Mouse (Mus musculus): ENCODE measurements around the gene Lax1. TPM values are rescaled to one million over a fixed set of nuclear protein-coding genes. Genes with fewer than 3 reads are reported as not detected.
"Not testable (repeated sequence)": the region's sequence is repeated elsewhere in the genome, so short reads cannot be mapped to it uniquely, and the experiment has no call there.

Gene Lax1
- polyA plus RNA-seq, 1 experiment from 2014 or later: 0.20 TPM

GRCm38 (mm10) chr1:133711376-133711775, 21.5 kb upstream of the Lax1 start:
- no peak for ATAC-seq (ENCODE audit: low FRiP score)

GRCm38 (mm10) chr1:133710895-133711294, 21.0 kb upstream of the Lax1 start:
- Histone ChIP-seq H3K27me3 (no peaks in the 10 kb centered on the region), H3K27ac (0 out of 2 replicates have a peak overlapping the region, but pooled peaks have one; percentile 0), H3K4me3 (replicated peaks) (no peak overlapping the region), H3K4me1 (peaks cover 29% of the 10 kb centered on the region), H3K9ac (no peak overlapping the region), H3K36me3 (replicated peaks) (peaks cover 13% of the 10 kb centered on the region), H3K9me3 (no peaks in the 10 kb centered on the region), H3K4me2 (no peak overlapping the region)
- no peak for ATAC-seq (ENCODE audit: low FRiP score)
- 35% methylated on average over 6 of the region's 6 CpGs for WGBS

More at GRCm38 (mm10) chr1:133711376-133711775, 21.5 kb upstream of the Lax1 start:
- H3K4me1 ChIP-seq: peaks cover 29% of the 10 kb centered on the region
- no peak overlapping the region for H3K9ac ChIP-seq
- H3K36me3 ChIP-seq (replicated peaks): peaks cover 10% of the 10 kb centered on the region
- H3K27me3 ChIP-seq: no peaks in the 10 kb centered on the region
- 44% methylated on average over 6 of the region's 6 CpGs for WGBS
- H3K4me2 ChIP-seq: no peak overlapping the region
- no peak overlapping the region for H3K4me3 ChIP-seq (replicated peaks)
- H3K9me3 ChIP-seq: no peaks in the 10 kb centered on the region
- no peak overlapping the region for H3K27ac ChIP-seq

DNA sequence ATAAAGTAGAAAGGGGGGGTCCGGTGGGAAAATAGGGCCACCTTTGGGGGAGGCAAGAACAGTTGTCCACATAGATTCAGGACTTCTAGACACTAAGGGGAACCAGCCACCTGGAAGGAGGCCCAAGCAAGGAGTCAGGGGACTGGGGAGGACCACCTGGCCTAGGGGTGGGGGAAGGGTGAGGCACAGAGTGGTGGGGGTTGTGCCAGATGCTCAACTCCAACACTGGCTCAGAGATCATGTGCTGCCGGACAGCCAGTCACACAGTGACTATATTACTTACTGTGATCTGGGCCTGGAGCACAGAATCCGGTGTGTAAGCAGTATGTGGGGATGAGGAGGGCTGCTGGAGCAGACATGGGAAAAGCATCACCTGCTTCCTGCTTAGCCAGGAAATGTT, 19.4 kb upstream of the Lax1 start:
- WGBS: 89% methylated on average over 3 of the region's 3 CpGs
- Histone ChIP-seq H3K4me1 (peaks cover 25% of the 10 kb centered on the region), H3K4me2 (no peak overlapping the region), H3K9ac (no peak overlapping the region), H3K27me3 (no peaks in the 10 kb centered on the region), H3K4me3 (replicated peaks) (no peak overlapping the region), H3K9me3 (no peaks in the 10 kb centered on the region), H3K36me3 (replicated peaks) (peaks cover 6% of the 10 kb centered on the region; the same call in 1 of the 2 replicates), H3K27ac (no peak overlapping the region)
- ATAC-seq (ENCODE audit: low FRiP score): no peak

GRCm38 (mm10) chr1:133701824-133702223, 11.9 kb upstream of the Lax1 start:
- WGBS: 6% methylated on average over 1 of the region's 2 CpGs
- not testable (repeated sequence) for H3K9me3 ChIP-seq; H3K4me2 ChIP-seq; ATAC-seq (ENCODE audit: low FRiP score); H3K27ac ChIP-seq; H3K9ac ChIP-seq; H3K4me1 ChIP-seq; H3K27me3 ChIP-seq; H3K36me3 ChIP-seq (replicated peaks); H3K4me3 ChIP-seq (replicated peaks)

DNA sequence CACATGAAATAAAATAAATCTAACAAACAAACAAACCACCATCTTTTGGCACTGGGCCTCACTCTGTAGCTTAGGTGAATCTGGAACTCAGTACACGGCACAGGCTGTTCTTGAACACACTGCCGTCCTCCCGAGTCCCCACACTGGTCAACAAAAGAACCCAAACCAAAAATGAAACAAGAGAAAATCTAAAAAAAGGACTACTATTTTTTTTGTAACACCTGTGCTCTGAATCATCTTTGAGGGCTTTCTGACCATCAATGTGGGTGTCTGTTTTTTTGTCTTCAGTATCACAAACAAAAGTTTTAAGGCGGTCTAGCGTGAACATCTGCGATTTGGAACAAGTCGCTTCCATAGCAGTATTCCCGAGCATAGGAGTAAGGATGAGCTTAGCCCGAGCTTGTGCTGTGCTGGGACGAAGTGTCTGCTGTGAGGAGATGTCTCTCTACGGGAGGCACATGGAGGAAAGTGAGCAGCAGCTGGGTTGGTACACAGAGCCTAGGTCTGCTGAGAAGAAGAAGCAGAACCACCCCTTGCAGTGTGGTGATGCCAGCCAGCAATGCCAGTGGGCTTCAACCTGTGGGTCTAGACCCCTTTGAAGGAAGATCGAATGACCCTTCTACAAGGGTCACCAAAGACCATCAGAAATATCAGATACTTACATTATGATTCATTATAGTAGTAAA, 8.2 kb upstream of the Lax1 start:
- no peak overlapping the region for H3K4me2 ChIP-seq
- H3K4me3 ChIP-seq (replicated peaks): no peak overlapping the region
- H3K36me3 ChIP-seq (replicated peaks): no peaks in the 10 kb centered on the region
- peaks cover 4% of the 10 kb centered on the region; the same call in 1 of the 2 replicates for H3K27me3 ChIP-seq
- peaks cover 24% of the 10 kb centered on the region for H3K4me1 ChIP-seq
- H3K9ac ChIP-seq: no peak overlapping the region
- no peaks in the 10 kb centered on the region for H3K9me3 ChIP-seq
- H3K27ac ChIP-seq: no peak overlapping the region
- 94% methylated on average over 12 of the region's 12 CpGs for WGBS
- ATAC-seq (ENCODE audit: low FRiP score): no peak

GRCm38 (mm10) chr1:133695901-133696300, 6.0 kb upstream of the Lax1 start:
- H3K9ac ChIP-seq: no peak overlapping the region
- no peak; the same call in 1 of the 2 replicates for ATAC-seq (ENCODE audit: low FRiP score)
- no peaks in the 10 kb centered on the region for H3K9me3 ChIP-seq
- peak overlapping the region; percentile 59 for H3K27ac ChIP-seq
- H3K4me1 ChIP-seq: peaks cover 24% of the 10 kb centered on the region
- whole genome bisulfite sequencing: 30% methylated on average over 7 of the region's 7 CpGs
- no peak overlapping the region for H3K4me3 ChIP-seq (replicated peaks)
- H3K36me3 ChIP-seq (replicated peaks): no peaks in the 10 kb centered on the region
- H3K27me3 ChIP-seq: peaks cover 4% of the 10 kb centered on the region; the same call in 1 of the 2 replicates
- no peak overlapping the region for H3K4me2 ChIP-seq

DNA sequence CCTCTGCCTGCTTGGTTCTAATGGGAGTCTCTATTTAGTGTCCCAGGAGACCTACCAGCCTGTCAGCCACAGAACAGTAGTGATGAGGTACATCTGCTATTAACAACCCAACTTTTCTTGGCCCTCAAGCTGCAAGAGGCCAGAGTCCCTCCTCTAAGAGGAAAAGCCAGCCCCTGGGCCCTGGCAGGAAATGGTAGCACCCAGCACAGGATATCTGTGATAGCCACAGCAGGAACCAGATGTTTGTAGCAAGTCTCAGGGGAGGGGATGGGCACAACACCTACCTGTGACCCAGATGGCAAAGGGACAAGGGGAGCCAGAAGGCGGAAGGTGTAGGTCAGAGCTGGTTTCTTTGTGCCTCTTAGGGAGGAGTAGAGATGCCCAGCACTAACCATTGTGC, 5.0 kb upstream of the Lax1 start:
- no peak for ATAC-seq (ENCODE audit: low FRiP score)
- Histone ChIP-seq H3K9me3 (no peaks in the 10 kb centered on the region), H3K36me3 (replicated peaks) (no peaks in the 10 kb centered on the region), H3K9ac (no peak overlapping the region), H3K27me3 (peaks cover 4% of the 10 kb centered on the region; the same call in 1 of the 2 replicates), H3K4me3 (replicated peaks) (no peak overlapping the region), H3K4me1 (peaks cover 24% of the 10 kb centered on the region), H3K27ac (no peak overlapping the region), H3K4me2 (no peak overlapping the region)
- 94% methylated on average over 1 of the region's 1 CpGs for WGBS

DNA sequence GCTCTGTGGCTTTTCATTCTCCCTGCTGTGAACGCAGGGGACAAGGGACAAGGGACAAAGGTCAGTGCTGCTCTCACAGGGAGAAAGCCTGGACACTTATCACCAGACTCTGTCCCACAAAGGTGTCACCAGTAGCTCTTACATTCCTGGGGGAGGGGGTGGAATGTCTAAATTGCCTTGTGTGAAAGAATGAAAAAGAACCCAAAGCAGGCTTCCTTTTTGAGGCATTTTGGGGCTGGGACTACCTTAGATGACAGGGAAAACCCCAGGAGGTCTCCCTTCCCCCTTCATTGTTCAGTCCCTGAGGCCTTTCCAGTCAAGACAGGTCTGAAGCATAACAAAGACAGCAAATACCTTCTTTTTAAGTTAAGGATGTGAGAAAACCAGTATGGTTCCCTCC, 4.4 kb upstream of the Lax1 start:
- no peak overlapping the region for H3K4me3 ChIP-seq (replicated peaks)
- ATAC-seq (ENCODE audit: low FRiP score): no peak

DNA sequence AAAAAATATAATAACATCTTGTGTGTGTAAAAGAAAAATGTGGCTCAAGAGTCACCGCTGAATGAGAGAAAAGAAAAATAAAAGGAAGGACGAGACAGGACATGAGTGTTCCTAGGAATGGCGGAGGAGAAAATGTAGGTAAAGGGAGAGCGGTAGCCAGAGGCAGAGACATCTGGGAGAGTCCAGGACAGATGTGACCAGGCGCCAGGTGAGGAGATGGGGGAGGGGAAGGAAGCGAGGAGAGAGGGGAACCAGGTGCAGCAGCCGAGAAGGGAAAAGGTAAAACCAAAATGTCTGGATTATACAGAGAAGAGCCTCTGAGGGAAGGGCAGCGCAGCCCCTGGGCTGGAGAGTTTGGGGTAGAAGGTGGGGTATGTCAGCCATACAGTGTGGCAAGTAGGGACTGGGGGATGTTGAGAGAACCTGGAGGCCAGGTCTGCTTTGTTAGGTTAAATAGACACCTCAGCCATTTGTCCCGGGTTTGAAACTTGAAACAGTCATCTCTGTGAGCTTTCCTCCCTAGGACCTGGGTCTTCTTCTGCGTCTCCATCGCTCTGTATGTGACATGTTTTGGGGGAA, 3.7 kb upstream of the Lax1 start:
- 63% methylated on average over 11 of the region's 11 CpGs for WGBS
- Histone ChIP-seq H3K4me3 (replicated peaks) (no peak overlapping the region), H3K4me1 (peaks cover 24% of the 10 kb centered on the region), H3K27ac (no peak overlapping the region), H3K9ac (no peak overlapping the region), H3K36me3 (replicated peaks) (no peaks in the 10 kb centered on the region), H3K4me2 (no peak overlapping the region), H3K9me3 (no peaks in the 10 kb centered on the region), H3K27me3 (peaks cover 4% of the 10 kb centered on the region; the same call in 1 of the 2 replicates)
- no peak for ATAC-seq (ENCODE audit: low FRiP score)

More for the DNA sequence above, 4.4 kb upstream of the Lax1 start:
- no peak overlapping the region for H3K9ac ChIP-seq
- 0% methylated on average over 1 of the region's 1 CpGs for WGBS
- H3K36me3 ChIP-seq (replicated peaks): no peaks in the 10 kb centered on the region
- H3K4me2 ChIP-seq: no peak overlapping the region
- H3K4me1 ChIP-seq: peaks cover 24% of the 10 kb centered on the region
- H3K9me3 ChIP-seq: no peaks in the 10 kb centered on the region
- peaks cover 4% of the 10 kb centered on the region; the same call in 1 of the 2 replicates for H3K27me3 ChIP-seq
- no peak overlapping the region for H3K27ac ChIP-seq

DNA sequence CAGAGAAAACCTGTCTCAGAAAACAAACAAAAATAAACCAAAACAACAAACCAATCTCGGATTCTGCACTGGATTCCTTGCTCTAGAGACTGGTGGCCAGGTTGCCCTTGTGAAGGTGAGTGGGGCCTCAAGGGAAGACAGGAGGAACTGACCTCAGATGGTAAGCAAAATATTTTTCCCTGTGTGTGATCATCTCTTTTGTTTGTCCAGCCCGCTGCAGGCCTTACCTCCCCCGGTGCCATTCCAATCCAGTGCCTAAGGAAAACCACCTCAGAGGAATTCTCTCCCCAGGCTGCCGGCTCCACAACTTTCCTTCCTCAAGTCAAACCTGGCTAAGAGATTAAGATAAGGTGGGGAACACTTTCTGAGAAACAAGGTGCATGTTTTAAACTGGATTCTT, 2.3 kb upstream of the Lax1 start:
- Histone ChIP-seq H3K4me3 (replicated peaks) (no peak overlapping the region), H3K9ac (no peak overlapping the region), H3K27ac (no peak overlapping the region), H3K4me2 (no peak overlapping the region), H3K27me3 (peaks cover 4% of the 10 kb centered on the region; the same call in 1 of the 2 replicates), H3K36me3 (replicated peaks) (no peaks in the 10 kb centered on the region), H3K9me3 (no peaks in the 10 kb centered on the region), H3K4me1 (peaks cover 24% of the 10 kb centered on the region)
- 43% methylated on average over 4 of the region's 4 CpGs for WGBS
- no peak for ATAC-seq (ENCODE audit: low FRiP score)

DNA sequence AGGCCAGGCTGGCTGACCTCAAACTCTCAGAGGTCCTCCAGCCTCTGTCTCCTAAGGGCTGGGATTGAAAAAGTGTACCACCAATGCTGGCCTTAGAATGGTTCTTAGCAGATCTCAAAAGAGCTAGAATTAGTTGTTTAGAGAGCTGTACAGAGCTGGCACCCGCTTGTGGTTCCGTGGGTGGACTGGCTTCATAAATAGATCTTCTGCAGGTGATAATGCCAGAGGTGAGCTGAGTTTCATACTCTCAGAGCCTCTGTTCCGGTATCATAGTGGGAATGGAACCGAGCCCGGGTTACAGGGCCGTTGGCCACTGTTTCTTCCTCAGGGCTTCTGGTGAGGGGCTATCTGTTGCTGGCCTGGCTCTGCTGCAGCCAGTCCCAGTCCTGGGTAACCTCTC, 1.1 kb upstream of the Lax1 start:
- ATAC-seq (ENCODE audit: low FRiP score): no peak
- Histone ChIP-seq H3K9me3 (no peaks in the 10 kb centered on the region), H3K9ac (no peak overlapping the region), H3K27me3 (peaks cover 4% of the 10 kb centered on the region; the same call in 1 of the 2 replicates), H3K36me3 (replicated peaks) (no peaks in the 10 kb centered on the region), H3K4me3 (replicated peaks) (no peak overlapping the region), H3K4me2 (no peak overlapping the region), H3K27ac (no peak overlapping the region), H3K4me1 (peaks cover 21% of the 10 kb centered on the region)
- 94% methylated on average over 6 of the region's 6 CpGs for whole genome bisulfite sequencing

DNA sequence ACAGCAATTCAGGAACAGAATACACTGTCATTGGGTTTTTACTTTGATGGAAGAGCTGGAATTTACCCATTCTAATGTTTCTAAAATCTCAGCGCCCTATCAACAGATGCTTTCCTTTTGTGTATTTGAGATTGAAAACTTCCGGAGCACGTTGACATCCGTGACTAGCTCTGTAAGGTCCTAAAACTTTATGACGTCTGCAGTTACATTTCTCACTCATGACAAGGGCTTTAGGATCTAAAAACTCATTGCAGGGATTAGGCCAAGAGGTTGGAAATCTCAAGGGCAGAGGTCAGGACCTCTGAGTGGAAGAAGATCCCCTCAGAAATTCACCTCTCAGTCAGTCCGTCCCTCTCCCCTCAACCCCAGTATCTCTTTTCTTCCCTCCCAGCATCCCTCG, 1.6 kb downstream of the Lax1 start:
- Histone ChIP-seq H3K9ac (no peak overlapping the region), H3K4me1 (no peaks in the 10 kb centered on the region), H3K4me2 (no peak overlapping the region), H3K27ac (no peak overlapping the region), H3K9me3 (no peaks in the 10 kb centered on the region), H3K36me3 (replicated peaks) (no peaks in the 10 kb centered on the region), H3K27me3 (no peaks in the 10 kb centered on the region), H3K4me3 (replicated peaks) (no peak overlapping the region)
- no peak for ATAC-seq (ENCODE audit: low FRiP score)
- 79% methylated on average over 7 of the region's 7 CpGs for WGBS

Measured in forebrain, embryonic 12.5 days (tissue).